Mouse (Mus musculus) stomach, postnatal 0 days (tissue): ENCODE measurements around the gene Sox6.

Experiments used
- CTCF ChIP-seq: IDR thresholded peaks from 2 replicates; pipeline ENCODE4 v1.5.1; 2016; ENCODE audit warnings: antibody characterized with exemption, low read depth, mild to moderate bottlenecking, moderate library complexity
- EP300 ChIP-seq: optimal IDR thresholded peaks from 2 replicates; pipeline ENCODE3; 2016; ENCODE audit warnings: antibody characterized with exemption

GRCm38 (mm10) chr7:115565060-115565426 is 473.6 kb downstream of the Sox6 start:
- TF ChIP-seq CTCF (no peak), EP300 (no peak)
